Mouse (Mus musculus): ENCODE measurements around the gene Clybl. TPM values are rescaled to one million over a fixed set of nuclear protein-coding genes. Genes with fewer than 3 reads are reported as not detected.

Gene Clybl
- 55.2 and 68.7 TPM in 2 replicates for polyA plus RNA-seq (2021; fragmentation: Nextera tagmentation)
- long read RNA-seq, experiment 1, transcript Clybl-201 (8 exons, 1,231 nt), result major isoform, 36 of 62 reads
- long read RNA-seq, experiment 1, partial matches to known transcripts, result 8 of 62 reads
- long read RNA-seq, experiment 1, other reads (novel, unspliced or antisense), result 18 of 62 reads
- long read RNA-seq, experiment 2, transcript Clybl-201 (8 exons, 1,231 nt), result major isoform, 75 of 97 reads
- long read RNA-seq, experiment 2, partial matches to known transcripts, result 7 of 97 reads
- long read RNA-seq, experiment 2, other reads (novel, unspliced or antisense), result 15 of 97 reads

DNA sequence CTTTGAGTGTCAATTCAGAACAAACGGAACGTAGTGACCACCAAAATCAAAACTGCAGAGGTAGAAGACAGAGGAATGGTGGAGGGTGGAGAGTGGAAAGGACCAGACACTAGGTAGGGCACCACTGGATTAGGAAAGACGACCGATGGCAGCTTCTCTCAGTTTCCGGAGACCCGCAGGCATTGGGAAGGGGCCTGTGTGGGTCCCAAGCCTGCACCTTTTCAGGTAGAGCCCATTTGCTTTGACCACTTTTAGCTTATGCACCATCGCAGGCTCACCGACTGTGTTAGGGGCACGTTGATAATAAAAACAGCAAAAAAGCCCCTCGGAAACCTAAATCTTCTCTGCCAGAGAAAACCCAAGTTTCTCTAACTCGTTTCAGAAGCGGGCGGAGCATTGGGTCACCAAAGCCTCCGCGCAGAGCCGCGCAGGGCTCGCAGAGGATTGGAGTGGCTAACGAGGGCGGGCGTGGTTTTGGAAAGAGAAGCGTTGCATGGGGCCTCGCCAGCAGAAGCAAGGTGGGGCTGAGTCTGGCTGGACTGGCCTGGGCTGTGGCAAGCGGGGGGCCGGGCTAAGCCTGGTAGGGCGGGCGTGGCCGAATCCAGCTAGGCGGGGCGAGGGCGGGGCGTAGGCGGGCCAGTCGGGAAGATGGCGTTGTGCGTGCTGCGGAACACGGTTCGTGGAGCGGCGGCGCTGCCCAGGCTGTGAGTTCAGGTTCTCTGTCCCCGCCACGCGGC lies at the start of gene Clybl:
TSS of gene Clybl (plus strand) at position 627 of the 737 bp plus-strand sequence.

DNA sequence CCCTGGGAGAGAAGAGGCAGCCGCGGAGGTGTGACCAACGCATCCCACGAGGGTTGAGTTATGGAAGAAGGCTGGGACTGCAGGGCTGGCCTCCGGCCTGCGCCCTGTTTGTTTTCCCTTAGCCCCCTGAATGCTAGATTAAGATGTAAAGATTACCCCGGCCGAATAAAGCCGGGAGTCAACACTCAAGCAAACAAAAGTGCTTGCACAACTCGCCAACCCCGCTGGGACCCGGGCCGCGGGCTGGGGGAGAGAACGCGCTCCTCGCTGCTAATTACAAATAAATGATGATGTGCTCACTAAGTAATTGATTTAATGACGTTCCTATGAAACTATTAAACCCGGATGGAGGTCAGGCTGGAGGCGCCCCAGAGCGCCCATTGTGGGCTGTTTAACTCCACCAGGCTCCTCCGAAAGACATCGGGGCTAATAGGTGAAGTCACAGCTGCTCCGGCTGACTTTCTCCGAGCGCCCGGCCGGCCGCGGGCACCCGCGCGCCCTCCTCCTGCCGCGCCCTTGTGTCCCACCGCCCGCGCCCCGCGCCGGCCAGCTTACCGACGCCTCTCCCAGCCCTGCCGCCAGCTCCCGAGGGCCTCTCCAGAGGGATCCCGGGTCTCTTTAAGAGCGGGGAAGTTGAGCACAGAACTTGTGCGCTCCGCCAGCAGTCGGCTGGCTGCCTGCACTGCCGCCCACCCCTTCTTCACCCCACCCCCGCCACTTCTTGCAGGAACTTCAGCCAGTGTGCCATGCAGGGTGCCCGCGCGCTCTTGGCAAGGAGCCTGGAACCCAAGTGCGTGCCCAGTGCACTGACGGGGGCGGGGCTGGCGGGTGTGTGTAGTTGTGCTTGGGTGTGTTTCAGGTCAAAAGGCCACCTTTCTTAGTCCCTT lies 269.2 kb downstream of the Clybl start, which contains the start of gene Gm5089:
TSS of gene Gm5089 (minus strand) at position 620 of the 887 bp plus-strand sequence.

Other genes with a start within 250 kb of the Clybl start
- 0.98 and 1.1 TPM in 2 replicates for gene Gpr183, start 216.5 kb upstream of the Clybl start, polyA plus RNA-seq (2021; fragmentation: Nextera tagmentation)
- not detected in 2 replicates for gene Timm8a2, start 147.0 kb upstream of the Clybl start, polyA plus RNA-seq (2021; fragmentation: Nextera tagmentation)
- gene Tm9sf2, start 74.7 kb upstream of the Clybl start, polyA plus RNA-seq (2021; fragmentation: Nextera tagmentation), result 137 TPM in 2 replicates

Data from layer of hippocampus, adult 6 months (tissue).